Mouse (Mus musculus): ENCODE data around the gene Heatr5a. TPM values are rescaled to one million over a fixed set of nuclear protein-coding genes. Genes with fewer than 3 reads are reported as not detected.

The Heatr5a gene
- total and polyA plus RNA-seq, 3 experiments: 20.6 to 23.6 (median 21.4) TPM

DNA sequence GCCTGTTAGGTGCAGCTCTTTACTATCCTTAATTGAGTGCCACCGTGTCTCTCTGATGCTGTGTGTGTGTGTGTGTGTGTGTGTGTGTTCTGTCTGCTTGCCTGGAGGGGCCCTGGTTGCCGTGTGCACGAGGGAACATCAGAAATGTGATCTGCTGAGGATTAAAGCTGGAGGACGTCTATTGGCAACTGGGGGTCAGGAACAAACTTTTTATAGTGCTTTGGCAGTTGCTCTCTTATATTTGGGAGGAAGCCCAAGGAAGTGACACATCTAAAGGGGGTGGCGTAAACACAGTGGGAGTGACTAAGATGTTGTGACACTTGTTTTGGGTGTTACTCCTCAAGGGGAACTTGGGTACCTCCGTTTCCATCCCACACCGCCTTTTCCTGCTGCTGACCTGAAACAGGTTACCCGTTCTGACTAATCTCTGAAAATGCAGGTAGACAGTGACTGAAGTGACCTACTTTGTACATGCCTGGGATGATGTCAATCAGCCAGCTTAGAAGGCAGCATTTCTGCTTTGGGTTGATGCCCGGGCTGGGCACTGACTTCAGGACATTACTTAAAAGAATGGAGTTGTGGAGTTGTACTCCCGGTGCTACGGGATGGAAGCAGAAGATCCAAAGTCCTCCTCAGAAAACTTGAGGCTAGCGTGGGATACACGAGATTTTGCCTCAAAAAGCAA, 104.8 kb downstream of the Heatr5a start:
- TF ChIP-seq POLR2A (IDR thresholded peaks at IDR 0.05; ENCODE audit: insufficient read depth, low read depth, low read length): 0 out of 2 replicates have a peak, but pooled peaks have one; percentile 11
- TF ChIP-seq CTCF (IDR thresholded peaks at IDR 0.05): no peak
- TF ChIP-seq EP300 (IDR thresholded peaks at IDR 0.05; ENCODE audit: insufficient read depth, low read depth, low read length): no peak
- Histone ChIP-seq H3K27ac (peak overlapping the region; percentile 71), H3K4me1 (ENCODE audit: control insufficient read depth, insufficient read depth, low read length) (peaks cover 14% of the 10 kb centered on the region), H3K79me2 (replicated peaks; ENCODE audit: control insufficient read depth, insufficient read depth, low read length) (no peaks in the 10 kb centered on the region), H3K27me3 (ENCODE audit: control insufficient read depth, insufficient read depth, low read length) (no peaks in the 10 kb centered on the region), H3K4me3 (no peak overlapping the region), H3K36me3 (ENCODE audit: control insufficient read depth, insufficient read depth, low read length) (no peaks in the 10 kb centered on the region), H3K9ac (ENCODE audit: low read depth, low read length) (peak overlapping the region; percentile 18; the same call in 1 of the 2 replicates)
- DNase-seq: peak; percentile 41 to 52
- 40% methylated on average over 13 of the region's 13 CpGs for whole genome bisulfite sequencing
- intact Hi-C loops (cut with DNase I): loop anchor here (5.0 kb wide), 1 partner anchor 39 kb away; the partner anchor contains the start of gene Hectd1

DNA sequence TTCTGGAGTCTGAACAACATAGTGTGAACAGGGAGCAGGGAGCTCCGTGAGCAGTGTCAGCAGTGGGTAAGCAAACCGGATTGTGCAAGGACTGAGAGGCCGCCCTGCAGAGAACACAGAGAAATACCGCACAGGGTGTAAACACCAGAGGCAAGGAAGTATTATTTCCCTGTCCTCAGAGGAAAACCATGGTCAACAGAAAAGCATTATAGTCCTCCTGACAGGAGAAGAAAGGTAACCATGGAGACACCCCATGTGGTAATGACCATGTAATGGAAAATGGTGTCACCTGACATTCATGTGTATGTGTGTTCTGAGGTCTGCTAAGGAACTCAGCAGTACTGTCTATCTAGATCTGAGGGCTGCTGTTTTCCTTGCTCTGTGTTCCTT, 105.3 kb downstream of the Heatr5a start:
- no peak overlapping the region for H3K4me3 ChIP-seq
- WGBS: 42% methylated on average over 4 of the region's 4 CpGs
- H3K4me1 ChIP-seq (ENCODE audit: control insufficient read depth, insufficient read depth, low read length): peaks cover 14% of the 10 kb centered on the region
- intact Hi-C loops (cut with DNase I): loop anchor here (2.0 to 5.0 kb wide), 2 partner anchors 19 to 38 kb away; partner anchors contain the start of gene Hectd1
- no peaks in the 10 kb centered on the region for H3K27me3 ChIP-seq (ENCODE audit: control insufficient read depth, insufficient read depth, low read length)
- TF ChIP-seq POLR2A (IDR thresholded peaks at IDR 0.05; ENCODE audit: insufficient read depth, low read depth, low read length): no peak
- no peak for TF ChIP-seq CTCF (IDR thresholded peaks at IDR 0.05)
- no peak for TF ChIP-seq EP300 (IDR thresholded peaks at IDR 0.05; ENCODE audit: insufficient read depth, low read depth, low read length)
- H3K36me3 ChIP-seq (ENCODE audit: control insufficient read depth, insufficient read depth, low read length): no peaks in the 10 kb centered on the region
- no peaks in the 10 kb centered on the region for H3K79me2 ChIP-seq (replicated peaks; ENCODE audit: control insufficient read depth, insufficient read depth, low read length)
- H3K27ac ChIP-seq: peak overlapping the region; percentile 71
- peak overlapping the region; percentile 18; the same call in 1 of the 2 replicates for H3K9ac ChIP-seq (ENCODE audit: low read depth, low read length)
- peak in 1 of 2 experiments; percentile 41 for DNase-seq

DNA sequence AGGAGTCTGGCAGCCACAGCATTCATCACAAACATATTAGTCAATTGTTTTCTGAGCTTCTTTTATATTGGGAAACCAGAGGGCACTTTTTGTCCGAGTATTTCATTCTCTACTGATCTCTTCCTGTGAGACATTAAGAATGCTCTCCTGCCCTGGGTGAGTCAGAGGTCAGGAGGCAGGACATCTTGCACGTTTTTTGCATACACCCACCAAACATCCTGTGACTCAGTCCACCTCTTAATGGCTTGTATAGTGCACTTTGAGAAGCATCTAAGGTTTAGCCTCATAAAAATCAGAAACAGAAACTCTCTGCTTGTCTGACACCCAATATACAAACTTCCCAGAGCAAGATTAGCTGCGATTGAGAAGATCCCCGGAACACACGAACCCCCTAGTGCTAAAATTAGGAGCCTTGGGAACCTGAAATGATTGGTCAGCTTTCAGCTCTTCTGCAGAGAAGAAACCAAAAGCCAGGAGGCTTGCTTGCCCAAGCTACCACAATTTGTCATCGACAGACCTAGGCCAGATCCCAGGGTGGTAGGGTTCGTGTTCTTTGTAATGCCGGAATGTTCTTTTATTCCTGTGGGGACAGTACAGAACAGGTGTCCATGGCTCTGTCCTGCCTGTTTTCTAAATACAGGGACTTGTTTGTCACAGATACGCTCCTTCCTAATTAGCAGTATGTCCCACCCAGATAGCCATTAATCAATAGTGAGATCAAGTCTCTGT, 105.9 kb downstream of the Heatr5a start:
- Histone ChIP-seq H3K4me3 (no peak overlapping the region), H3K79me2 (replicated peaks; ENCODE audit: control insufficient read depth, insufficient read depth, low read length) (no peaks in the 10 kb centered on the region), H3K27ac (peak overlapping the region; percentile 71), H3K9ac (ENCODE audit: low read depth, low read length) (no peak overlapping the region), H3K27me3 (ENCODE audit: control insufficient read depth, insufficient read depth, low read length) (no peaks in the 10 kb centered on the region), H3K4me1 (ENCODE audit: control insufficient read depth, insufficient read depth, low read length) (peaks cover 14% of the 10 kb centered on the region), H3K36me3 (ENCODE audit: control insufficient read depth, insufficient read depth, low read length) (no peaks in the 10 kb centered on the region)
- TF ChIP-seq CTCF (IDR thresholded peaks at IDR 0.05) (no peak), EP300 (IDR thresholded peaks at IDR 0.05; ENCODE audit: insufficient read depth, low read depth, low read length) (no peak), POLR2A (IDR thresholded peaks at IDR 0.05; ENCODE audit: insufficient read depth, low read depth, low read length) (no peak)
- intact Hi-C loops (cut with DNase I): loop anchor here (2.0 to 5.0 kb wide), 2 partner anchors 18 to 38 kb away; partner anchors contain the start of gene Hectd1
- 45% methylated on average over 9 of the region's 9 CpGs for WGBS
- no peak for DNase-seq

DNA sequence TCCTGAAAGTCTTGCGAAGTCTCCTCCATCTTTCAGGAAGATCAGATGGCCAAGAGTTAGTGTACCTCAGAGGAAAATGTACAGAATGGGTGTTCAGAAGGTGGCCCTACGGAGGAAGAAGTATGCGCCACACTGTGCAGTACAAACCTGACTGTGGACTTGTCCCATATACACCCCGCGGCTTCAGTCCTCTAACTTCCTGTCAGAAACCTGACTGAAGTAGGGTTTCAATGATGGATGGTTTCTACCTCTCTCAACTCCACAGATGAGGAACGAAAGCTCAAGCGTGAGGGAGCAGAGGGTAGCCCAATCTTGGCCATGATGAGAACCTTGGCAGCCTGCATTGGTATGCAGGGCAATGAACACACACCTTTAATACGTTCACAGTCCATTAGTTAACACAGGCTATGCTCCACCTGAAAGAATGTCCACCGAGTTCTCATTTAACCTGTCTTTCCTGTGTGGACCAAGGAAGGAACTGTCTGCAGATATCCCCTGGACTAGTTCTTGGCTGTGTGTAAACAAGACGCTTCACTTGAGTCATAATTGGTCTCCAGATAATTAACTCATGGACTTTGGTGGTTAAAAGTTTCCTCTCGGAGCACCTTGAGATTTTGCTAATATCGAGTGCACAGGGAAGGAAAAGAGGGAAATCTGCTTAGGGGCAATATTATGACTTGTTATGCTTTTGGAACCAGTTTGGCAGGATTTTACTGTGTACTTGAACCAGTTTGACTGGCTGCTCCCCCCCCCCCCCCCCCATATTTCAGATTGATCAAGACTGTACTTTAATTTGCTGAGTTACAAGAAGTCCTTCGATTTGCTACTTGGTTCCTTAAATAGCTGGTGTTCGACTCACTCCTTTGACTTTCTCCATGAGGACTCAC, 107.8 kb downstream of the Heatr5a start:
- TF ChIP-seq CTCF (IDR thresholded peaks at IDR 0.05): no peak
- TF ChIP-seq EP300 (IDR thresholded peaks at IDR 0.05; ENCODE audit: insufficient read depth, low read depth, low read length): no peak
- TF ChIP-seq POLR2A (IDR thresholded peaks at IDR 0.05; ENCODE audit: insufficient read depth, low read depth, low read length): no peak
- intact Hi-C loops (cut with DNase I): loop anchor here (2.0 kb wide), 1 partner anchor 17 kb away; no protein-coding TSS in a partner anchor
- no peak overlapping the region for H3K9ac ChIP-seq (ENCODE audit: low read depth, low read length)
- no peaks in the 10 kb centered on the region for H3K36me3 ChIP-seq (ENCODE audit: control insufficient read depth, insufficient read depth, low read length)
- no peaks in the 10 kb centered on the region for H3K27me3 ChIP-seq (ENCODE audit: control insufficient read depth, insufficient read depth, low read length)
- 88% methylated on average over 14 of the region's 14 CpGs for WGBS
- H3K4me1 ChIP-seq (ENCODE audit: control insufficient read depth, insufficient read depth, low read length): peaks cover 14% of the 10 kb centered on the region
- H3K27ac ChIP-seq: no peak overlapping the region
- H3K79me2 ChIP-seq (replicated peaks; ENCODE audit: control insufficient read depth, insufficient read depth, low read length): no peaks in the 10 kb centered on the region
- DNase-seq: no peak
- H3K4me3 ChIP-seq: no peak overlapping the region

DNA sequence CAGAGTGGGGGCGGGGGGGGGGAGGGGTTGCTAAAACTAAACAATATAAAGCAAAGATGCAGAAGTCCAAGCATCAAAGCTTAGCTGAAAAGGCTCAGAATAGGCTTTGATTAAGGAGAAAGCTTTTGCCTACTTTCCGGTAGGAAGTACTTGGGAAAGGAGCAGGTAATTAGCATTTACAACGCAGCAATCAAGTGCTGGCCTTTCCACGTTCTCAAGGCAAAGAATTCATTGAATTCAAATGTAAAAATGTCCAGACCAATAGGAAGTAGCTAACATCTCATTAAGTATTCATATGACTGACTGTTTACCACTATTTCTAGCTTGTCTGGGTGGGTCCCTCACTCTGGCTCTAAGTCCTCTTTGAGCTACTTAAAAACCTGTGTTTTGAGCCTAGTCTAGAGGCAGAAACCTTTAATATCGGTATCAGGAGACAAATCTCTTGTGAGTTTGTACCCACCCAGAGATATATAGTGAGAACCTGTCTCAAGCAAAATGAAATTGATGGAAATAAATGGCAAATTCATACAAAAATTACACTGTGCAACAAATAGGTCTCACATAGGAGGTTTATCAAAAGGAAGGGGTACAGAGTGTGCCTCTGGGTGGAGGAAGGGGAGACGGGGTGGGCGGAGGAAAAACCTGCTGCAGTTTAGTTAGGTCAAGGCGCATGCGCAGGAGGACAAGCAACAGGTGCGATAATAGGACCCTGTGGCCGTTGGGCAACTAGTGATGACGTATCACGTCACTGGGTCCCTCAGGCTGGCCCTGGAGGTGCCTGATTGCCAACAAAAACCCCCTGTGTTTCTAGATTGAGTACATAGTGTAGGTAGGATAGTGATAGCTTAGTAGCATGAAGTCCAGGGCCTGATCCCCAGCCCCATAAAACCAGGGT, 112.7 kb downstream of the Heatr5a start:
- Histone ChIP-seq H3K27ac (no peak overlapping the region), H3K4me3 (no peak overlapping the region), H3K27me3 (ENCODE audit: control insufficient read depth, insufficient read depth, low read length) (no peaks in the 10 kb centered on the region), H3K79me2 (replicated peaks; ENCODE audit: control insufficient read depth, insufficient read depth, low read length) (no peaks in the 10 kb centered on the region), H3K4me1 (ENCODE audit: control insufficient read depth, insufficient read depth, low read length) (no peaks in the 10 kb centered on the region), H3K9ac (ENCODE audit: low read depth, low read length) (no peak overlapping the region), H3K36me3 (ENCODE audit: control insufficient read depth, insufficient read depth, low read length) (no peaks in the 10 kb centered on the region)
- TF ChIP-seq CTCF (IDR thresholded peaks at IDR 0.05) (no peak), EP300 (IDR thresholded peaks at IDR 0.05; ENCODE audit: insufficient read depth, low read depth, low read length) (no peak), POLR2A (IDR thresholded peaks at IDR 0.05; ENCODE audit: insufficient read depth, low read depth, low read length) (no peak)
- WGBS: 85% methylated on average over 12 of the region's 13 CpGs
- intact Hi-C loops (cut with DNase I): no loop called here
- no peak for DNase-seq
